Mouse (Mus musculus) right cerebral cortex, postnatal 14 days (tissue): ENCODE results near the gene Atg3.

Experiments used
- DNase-seq: peaks from one replicate; pipeline ENCODE4 v3.0.0; 2022

The Atg3 gene

GRCm38 (mm10) chr16:45158522-45159388 lies at the start of gene Atg3, which contains the start of gene Slc35a5:
Gene Atg3 (plus strand): TSS chr16:45158785.
Gene Slc35a5 (minus strand): TSS chr16:45158706.
- peak; percentile 94 for DNase-seq

- no peak for DNase-seq
These were observed 48.1 kb upstream of the Atg3 start for GRCm38 (mm10) chr16:45110498-45110897.

DNA sequence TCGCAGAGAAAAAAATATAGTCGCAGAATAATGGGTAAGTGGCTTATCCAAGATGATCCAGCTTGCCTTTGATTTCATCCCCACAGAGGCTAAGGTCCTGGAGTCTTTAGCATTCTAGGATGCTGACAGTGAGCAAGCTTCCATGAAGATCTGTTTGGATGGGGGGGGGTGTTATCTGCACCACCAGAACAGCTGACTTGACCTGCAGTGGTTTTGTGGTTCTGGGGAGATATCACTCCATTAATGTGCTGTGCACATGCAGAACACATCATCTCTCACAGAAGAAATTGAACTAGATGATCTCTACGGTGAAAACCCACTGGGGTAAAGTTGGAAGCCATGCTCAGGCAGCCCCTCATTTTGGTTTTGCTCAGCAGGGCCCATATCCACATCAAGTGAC lies 41.4 kb upstream of the Atg3 start:
- no peak for DNase-seq

GRCm38 (mm10) chr16:45118760-45119159 lies 39.8 kb upstream of the Atg3 start:
- no peak for DNase-seq

- DNase-seq = peak; percentile 54
These were observed 37.6 kb upstream of the Atg3 start for GRCm38 (mm10) chr16:45120844-45121425.

DNA sequence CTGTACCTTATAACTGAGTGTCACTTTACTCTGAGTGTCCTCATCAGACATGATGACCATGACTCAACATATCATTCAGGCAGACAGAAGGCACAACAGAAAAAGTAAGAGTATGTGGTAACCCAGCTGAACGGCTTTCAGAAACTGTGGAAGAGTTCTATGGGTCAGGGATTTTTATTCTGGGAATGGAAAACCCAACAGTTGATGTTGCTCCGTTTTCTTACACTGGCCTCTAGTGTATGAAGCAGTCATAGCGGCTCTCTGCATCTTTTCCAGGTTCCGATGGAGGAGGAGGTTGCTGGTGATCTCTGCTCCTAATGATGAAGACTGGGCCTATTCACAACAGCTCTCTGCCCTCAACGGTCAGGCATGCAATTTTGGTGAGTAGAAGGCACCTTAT lies 36.0 kb upstream of the Atg3 start:
- no peak for DNase-seq

DNA sequence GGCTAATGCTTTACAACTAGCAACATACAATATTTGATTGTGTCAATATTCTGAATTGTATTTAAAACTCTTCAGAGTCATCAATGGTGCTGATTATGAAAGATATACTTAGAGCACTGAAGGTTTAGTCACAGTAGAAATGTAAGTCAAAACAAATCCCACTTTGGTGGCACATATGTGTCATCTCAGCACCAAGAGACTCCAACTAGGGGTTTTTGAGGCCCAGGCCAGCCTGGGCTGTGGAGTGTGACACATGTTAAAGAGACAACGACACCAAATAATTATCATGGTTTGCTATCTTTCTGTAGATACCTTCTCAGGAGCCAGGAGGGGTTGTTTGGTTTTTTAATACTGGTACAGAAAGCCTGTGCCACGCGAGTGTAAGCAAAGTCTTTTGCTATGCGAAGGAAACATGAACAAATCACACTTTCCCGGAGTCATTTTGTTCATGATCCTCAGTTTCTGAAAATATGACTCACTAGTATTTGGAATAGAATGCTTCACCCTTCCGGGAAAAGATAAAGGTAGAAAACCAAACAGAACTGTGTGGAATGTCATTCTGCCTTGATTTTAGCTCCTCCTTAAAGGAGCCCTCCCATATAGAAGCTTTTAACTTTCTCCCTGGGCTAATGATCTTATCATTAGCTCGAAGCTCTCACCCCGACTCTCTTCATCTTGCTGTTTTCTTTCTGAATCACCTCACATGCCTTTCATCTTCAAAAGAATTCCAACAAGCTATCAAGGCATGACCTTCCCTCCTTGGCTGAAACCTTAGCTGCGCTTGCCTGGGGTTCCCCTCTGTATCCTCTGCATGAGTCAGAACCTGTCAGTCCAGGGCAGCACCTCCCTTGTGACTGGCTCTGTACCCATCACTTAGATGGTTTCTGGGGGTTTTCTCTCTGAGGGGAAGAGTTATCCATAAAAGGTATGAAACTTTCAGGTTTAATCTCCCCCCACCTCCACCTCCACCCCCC lies 34.1 kb upstream of the Atg3 start:
- DNase-seq = no peak

GRCm38 (mm10) chr16:45127936-45128710 lies 30.5 kb upstream of the Atg3 start:
- DNase-seq = no peak

GRCm38 (mm10) chr16:45141711-45142110 lies 16.9 kb upstream of the Atg3 start:
- no peak for DNase-seq

DNA sequence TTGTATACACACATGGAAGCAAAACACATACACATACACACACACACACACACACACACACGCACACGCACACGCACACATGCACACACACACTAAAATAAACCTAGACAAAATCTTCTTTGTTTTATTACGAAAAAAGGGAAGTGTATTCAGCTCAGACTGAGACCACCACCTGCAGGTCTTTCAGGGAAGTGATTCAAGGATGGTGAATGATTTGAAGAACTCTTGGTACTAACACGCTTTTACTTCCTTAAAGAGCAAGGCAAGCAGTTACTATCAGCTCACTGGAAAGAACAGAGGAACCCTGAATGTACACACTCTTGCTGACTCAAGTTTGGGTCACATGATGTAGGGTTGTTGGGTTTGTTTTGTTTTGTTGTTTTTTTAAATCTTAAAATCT lies 16.0 kb upstream of the Atg3 start:
- DNase-seq = no peak

DNA sequence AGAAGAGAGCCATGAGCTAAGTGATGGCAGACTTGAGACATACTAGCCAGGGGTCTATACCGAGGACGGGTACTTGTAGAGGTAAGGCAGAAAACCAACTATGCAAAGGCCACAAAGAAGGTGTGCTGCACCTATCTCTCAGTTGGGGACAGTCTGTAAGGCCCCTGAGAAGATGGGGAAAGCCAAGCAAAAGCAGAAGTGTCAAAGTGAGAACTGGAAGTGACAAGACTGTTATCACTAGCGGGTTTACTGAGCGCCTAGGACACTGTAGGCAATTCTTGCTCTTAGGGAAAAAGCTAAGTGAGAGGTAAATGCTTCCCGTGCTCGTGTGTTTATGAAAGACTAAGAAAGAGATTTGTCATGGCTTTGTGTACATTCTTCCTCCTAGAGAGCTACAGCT lies 13.5 kb upstream of the Atg3 start:
- DNase-seq = no peak

DNA sequence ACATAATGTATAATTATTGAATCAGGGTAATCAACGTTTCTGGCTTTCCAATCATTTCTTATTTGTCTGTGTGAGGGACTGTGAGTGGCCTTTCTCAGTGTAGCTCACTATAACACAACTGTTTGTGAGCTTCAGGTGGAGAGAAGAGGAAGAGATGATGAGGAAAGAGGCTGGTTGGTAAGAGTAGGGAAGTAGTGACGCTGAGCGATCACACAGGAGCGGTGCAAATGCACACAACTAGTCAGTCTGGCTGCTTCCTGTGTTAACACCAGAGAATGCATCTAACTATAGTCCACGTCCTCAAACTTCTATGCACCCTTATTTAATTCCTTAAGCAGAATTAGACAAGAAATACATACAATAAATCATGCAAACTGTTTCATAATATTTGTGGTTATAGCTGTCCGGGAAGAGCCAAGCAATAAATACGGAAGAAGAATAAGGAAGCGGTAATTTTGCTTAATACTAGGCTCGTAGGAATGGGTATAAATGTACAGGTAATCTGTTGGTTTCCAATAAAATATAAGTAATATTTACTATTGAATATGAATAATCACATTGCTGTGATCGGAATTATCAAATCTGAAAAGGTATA lies 10.0 kb upstream of the Atg3 start:
- no peak for DNase-seq

GRCm38 (mm10) chr16:45154741-45155250 lies 3.8 kb upstream of the Atg3 start:
- DNase-seq = no peak

- peak; percentile 55 for DNase-seq
These were observed 456 bp upstream of the Atg3 start for GRCm38 (mm10) chr16:45158136-45158521.

DNA sequence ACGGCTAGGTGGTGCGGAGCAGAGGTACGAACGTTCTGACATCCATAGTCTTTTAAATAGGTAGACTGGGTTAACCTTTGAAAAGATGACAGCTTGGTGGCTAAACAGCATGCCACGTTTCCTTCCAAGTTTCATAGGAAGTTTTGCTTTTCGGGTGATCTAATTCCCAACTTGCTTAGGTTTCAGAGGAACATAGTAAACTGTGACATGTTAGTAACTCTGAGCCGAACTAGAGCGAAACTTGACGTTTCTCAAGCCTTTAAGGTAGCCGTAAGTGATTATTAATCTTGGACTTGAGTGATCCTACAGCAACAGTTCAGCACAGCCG lies 768 bp downstream of the Atg3 start:
- DNase-seq = no peak

DNA sequence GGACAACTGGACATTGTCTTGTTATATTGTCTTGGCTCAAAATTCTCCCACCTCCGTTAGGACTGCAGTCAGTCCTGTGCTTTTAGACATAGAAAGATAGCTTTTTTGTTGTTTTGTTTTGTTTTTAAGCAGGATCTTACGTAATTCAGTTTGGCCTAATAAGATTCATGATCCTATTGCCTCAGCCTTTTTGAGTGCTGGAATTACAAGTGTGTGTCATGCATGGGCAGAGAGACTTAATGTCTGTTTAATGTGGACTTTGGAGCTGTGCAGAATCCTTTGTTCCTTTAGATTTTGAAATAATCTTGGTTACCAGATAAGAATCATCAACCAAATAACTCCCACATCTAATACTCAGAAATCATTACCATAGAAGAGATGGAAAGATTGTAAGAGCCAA lies 20.0 kb downstream of the Atg3 start:
- DNase-seq = no peak

- DNase-seq = no peak
These were observed 23.2 kb downstream of the Atg3 start for GRCm38 (mm10) chr16:45181824-45182223.

- DNase-seq = peak; percentile 81
These were observed 34.0 kb downstream of the Atg3 start for GRCm38 (mm10) chr16:45192613-45193012.

- DNase-seq = peak; percentile 53
These were observed 38.2 kb downstream of the Atg3 start for GRCm38 (mm10) chr16:45196816-45197215.

- DNase-seq = no peak
These were observed 42.8 kb downstream of the Atg3 start for GRCm38 (mm10) chr16:45201395-45201794.

DNA sequence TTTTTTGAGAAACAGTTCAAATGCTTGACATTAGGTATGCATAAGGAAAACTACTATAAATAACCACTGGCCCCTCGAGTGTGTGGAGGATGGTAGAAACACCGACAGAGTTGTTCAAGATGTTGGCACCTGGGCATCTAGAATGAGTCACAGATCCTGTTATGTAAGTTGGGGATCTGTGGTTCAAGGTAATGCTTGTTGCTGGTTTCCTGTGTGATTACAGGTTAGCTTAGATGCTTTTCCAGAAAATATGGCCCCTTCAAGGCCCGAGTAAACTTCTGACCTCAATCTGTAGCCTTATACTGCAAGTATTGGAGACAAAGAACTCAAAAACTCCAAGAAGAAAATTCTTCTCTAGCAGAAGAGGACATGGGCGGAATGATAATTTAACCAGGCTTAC lies 45.9 kb downstream of the Atg3 start:
- DNase-seq = no peak
